Mouse (Mus musculus) testis, adult 2 months (tissue): ENCODE measurements at regions not wholly inside any gene's neighbourhood (a gene's known extent, or its start where the extent isn't known, plus 50 kb on each side); places are given as distances from the start of the nearest gene placed in this dataset.

Experiments used
- CTCF ChIP-seq: fragments of 200-500 bp; IDR thresholded peaks from 2 replicates; pipeline ENCODE4 v1.5.1; 2012; ENCODE audit warnings: low read depth, mild to moderate bottlenecking, inconsistent platforms, low read length, moderate library complexity; ENCODE audit not compliant: control insufficient read depth, insufficient read depth, insufficient replicate concordance
- POLR2A ChIP-seq: fragments of 200-500 bp; IDR thresholded peaks from 2 replicates; pipeline ENCODE4 v1.6.1; 2012; ENCODE audit warnings: low read depth, mild to moderate bottlenecking, inconsistent platforms, low read length, moderate library complexity; ENCODE audit not compliant: control insufficient read depth

DNA sequence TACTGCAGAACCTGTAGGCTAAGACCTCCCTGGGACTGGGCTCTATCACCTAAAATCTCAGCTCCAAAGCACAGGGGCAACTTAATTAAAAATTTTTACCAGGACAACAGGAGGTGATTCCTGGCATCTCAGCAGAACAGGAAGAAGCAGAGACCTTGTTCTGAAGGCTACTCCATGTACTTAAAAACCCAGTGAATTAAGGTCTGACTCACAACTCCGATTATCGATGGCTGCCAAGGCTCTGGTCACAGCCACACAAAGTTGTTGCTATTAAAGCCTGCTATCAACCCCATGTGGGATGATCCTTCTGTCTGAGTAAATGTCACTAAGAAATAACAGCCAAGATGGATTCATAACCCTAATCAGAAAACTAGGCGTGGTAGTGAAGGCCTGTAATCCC lies 202.3 kb upstream of the Camk1g start:
- TF ChIP-seq CTCF (no peak), POLR2A (no peak)
